Mouse (Mus musculus) hindbrain, embryonic 13.5 days (tissue): Measurements from ENCODE around the gene Cxadr. TPM values are rescaled to one million over a fixed set of nuclear protein-coding genes. Genes with fewer than 3 reads are reported as not detected.

Experiments used
- ATAC-seq: fragments of 200-750 bp; cut with Nextera tagmentation; 2 replicates; pipeline ENCODE4 v1.8.0; 2017; ENCODE audit warnings: moderate TSS enrichment; ENCODE audit not compliant: low FRiP score
- H3K27ac ChIP-seq: fragments of 300-500 bp; sonication (generic); 2 replicates; pipeline ENCODE4 v1.5.1; 2015; ENCODE audit warnings: inconsistent platforms, mild to moderate bottlenecking, moderate library complexity
- H3K27me3 ChIP-seq: fragments of 300-500 bp; sonication (generic); 2 replicates; pipeline ENCODE4 v1.6.1; 2015; ENCODE audit warnings: mild to moderate bottlenecking, inconsistent platforms
- H3K36me3 ChIP-seq: fragments of 300-500 bp; sonication (generic); 2 replicates; pipeline ENCODE4 v1.6.1; 2015; ENCODE audit warnings: mild to moderate bottlenecking, inconsistent platforms
- H3K4me1 ChIP-seq: fragments of 300-500 bp; sonication (generic); replicated peaks from 2 replicates; pipeline ENCODE4 v1.6.1; 2015; ENCODE audit warnings: inconsistent platforms
- H3K4me2 ChIP-seq: fragments of 300-500 bp; sonication (generic); 2 replicates; pipeline ENCODE4 v1.6.1; 2015; ENCODE audit warnings: inconsistent platforms, mild to moderate bottlenecking, moderate library complexity
- H3K4me3 ChIP-seq: fragments of 300-500 bp; sonication (generic); 2 replicates; pipeline ENCODE4 v1.5.1; 2015; ENCODE audit warnings: mild to moderate bottlenecking, inconsistent platforms
- H3K9ac ChIP-seq: fragments of 300-500 bp; sonication (generic); 2 replicates; pipeline ENCODE4 v1.6.1; 2015; ENCODE audit warnings: mild to moderate bottlenecking, inconsistent platforms
- H3K9me3 ChIP-seq: fragments of 300-500 bp; sonication (generic); 2 replicates; pipeline ENCODE4 v1.6.1; 2016; ENCODE audit warnings: inconsistent platforms
- WGBS: fragments of 180-500 bp; shearing (Covaris S2); methylation state at CpG from one replicate; pipeline ENCODE4 v1.1.7; 2015; 5-methylcytosine and 5-hydroxymethylcytosine counted together
- polyA plus RNA-seq: library from polyadenylated mRNA; unstranded; fragments of >200 nt; fragmentation: Nextera tagmentation; extraction: Ambion mirVana; gene quantifications from 2 replicates; pipeline ENCODE4 v1.2.1, GENCODE M21; 2015

The Cxadr gene
- polyA plus RNA-seq, 1 experiment from 2014 or later = 129 TPM

GRCm38 (mm10) chr16:78375821-78376691 is 74.8 kb downstream of the Cxadr start:
- peak; percentile 82 for ATAC-seq
- Histone ChIP-seq H3K27me3 (no peaks in the 10 kb centered on the region), H3K27ac (peak overlapping the region; percentile 75), H3K36me3 (peaks cover 7% of the 10 kb centered on the region; the same call in 1 of the 2 replicates), H3K4me2 (peak overlapping the region; percentile 66), H3K9me3 (no peaks in the 10 kb centered on the region), H3K4me3 (peak overlapping the region; percentile 87), H3K9ac (peak overlapping the region; percentile 85), H3K4me1 (peaks cover 11% of the 10 kb centered on the region)
- under 1% methylated on average over 59 of the region's 100 CpGs for WGBS

DNA sequence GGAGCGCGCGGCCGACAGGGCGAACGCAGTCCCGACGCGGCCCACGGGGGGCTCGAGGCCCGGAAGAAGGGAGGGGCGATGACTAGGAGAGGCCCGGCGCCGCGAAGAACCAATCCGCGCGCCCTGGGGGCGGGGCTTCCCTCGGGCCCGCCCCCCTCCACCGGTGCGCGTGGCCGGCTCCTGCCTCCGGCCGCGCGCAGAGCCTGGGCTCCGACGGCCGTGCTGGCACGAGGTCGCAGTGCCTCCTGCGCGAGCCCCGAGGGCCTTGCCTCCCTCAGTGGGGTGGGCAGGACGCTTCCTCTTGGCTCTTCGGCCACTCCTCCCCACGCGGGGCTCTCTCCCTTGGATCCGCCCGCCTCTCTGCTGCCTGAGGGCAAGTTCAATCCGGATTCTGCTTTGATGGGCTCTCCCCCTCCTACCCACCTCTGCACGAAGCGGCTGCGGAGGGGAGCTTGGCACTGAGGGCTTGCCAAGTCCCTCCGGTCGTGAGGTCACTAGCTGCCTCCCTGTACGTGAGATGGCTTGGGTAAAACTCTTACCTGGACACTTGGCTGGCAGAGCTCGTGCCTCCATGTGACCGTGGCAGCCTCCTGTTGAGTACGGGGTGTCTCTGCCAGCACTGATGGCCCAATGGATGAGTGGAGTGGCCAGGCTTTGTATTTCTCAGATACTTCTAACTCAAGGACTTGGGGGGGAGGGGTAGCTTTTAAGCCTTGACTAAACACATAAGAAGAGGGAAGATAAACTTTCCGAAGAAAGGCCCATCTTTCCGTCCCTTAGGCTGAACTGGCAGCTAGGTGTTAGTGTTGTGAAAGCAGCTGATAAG is 75.7 kb downstream of the Cxadr start, which contains the start of gene Btg3:
Gene Btg3 (minus strand): TSS at position 448 of the 826 bp plus-strand sequence.
- Histone ChIP-seq H3K27me3 (no peaks in the 10 kb centered on the region), H3K4me3 (peak within 1 kb of the TSS; percentile 87), H3K9me3 (no peaks in the 10 kb centered on the region), H3K4me1 (peaks cover 11% of the 10 kb centered on the region), H3K27ac (peak within 1 kb of the TSS; percentile 75), H3K36me3 (peaks cover 6% of the 10 kb centered on the region; the same call in 1 of the 2 replicates), H3K4me2 (peak within 1 kb of the TSS; percentile 66), H3K9ac (peak within 1 kb of the TSS; percentile 85)
- peak; percentile 97 for ATAC-seq
- WGBS = 3% methylated on average over 56 of the region's 57 CpGs

GRCm38 (mm10) chr16:78378493-78378892 is 77.2 kb downstream of the Cxadr start:
- Histone ChIP-seq H3K4me3 (no peak overlapping the region), H3K27me3 (no peaks in the 10 kb centered on the region), H3K9ac (no peak overlapping the region), H3K4me2 (no peak overlapping the region), H3K27ac (no peak overlapping the region), H3K4me1 (peaks cover 11% of the 10 kb centered on the region), H3K9me3 (no peaks in the 10 kb centered on the region), H3K36me3 (no peaks in the 10 kb centered on the region)
- 92% methylated on average over 5 of the region's 5 CpGs for WGBS
- no peak for ATAC-seq

DNA sequence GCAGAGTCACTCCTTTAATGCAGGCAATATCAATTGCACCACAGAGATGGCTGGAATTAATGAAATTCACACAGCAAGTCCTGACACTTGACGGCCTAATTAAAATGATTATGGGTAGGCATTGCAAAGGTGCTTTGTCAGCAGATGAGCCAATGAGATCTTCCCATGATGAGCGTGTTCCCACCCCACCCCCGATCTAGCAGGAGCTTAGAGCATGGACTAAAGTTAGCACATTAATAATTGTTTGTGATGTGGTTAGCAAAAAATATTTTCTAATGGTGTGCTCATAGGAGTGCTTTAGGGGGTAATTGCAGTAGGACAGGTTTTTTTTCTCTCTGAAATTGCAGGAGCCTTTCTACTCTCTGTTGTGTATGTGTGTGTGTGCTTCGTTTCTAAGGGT is 87.8 kb downstream of the Cxadr start:
- Histone ChIP-seq H3K4me1 (no peaks in the 10 kb centered on the region; the same call in 1 of the 2 replicates), H3K9me3 (no peaks in the 10 kb centered on the region), H3K27ac (no peak overlapping the region), H3K27me3 (no peaks in the 10 kb centered on the region), H3K9ac (no peak overlapping the region), H3K36me3 (no peaks in the 10 kb centered on the region), H3K4me3 (no peak overlapping the region), H3K4me2 (no peak overlapping the region)
- no peak for ATAC-seq
- WGBS = 78% methylated on average over 4 of the region's 4 CpGs

DNA sequence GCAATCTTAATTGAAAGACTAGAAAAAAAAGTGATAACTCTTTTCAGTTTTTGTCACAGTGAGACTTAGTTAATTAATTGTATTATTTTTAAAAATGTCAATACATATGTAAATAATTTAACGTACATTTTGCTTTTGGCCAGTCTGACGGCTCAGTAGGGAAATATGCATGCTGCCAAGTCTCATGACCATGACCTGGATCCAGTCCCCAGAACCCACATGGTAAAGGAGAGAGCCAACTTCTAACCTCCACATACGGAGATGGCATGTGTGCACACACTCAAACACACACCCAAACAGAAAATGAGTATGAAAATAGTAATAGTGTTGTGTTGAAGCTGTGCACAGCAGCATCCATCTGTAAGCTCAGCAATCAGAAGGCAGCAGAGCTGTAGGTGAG is 88.7 kb downstream of the Cxadr start:
- Histone ChIP-seq H3K4me1 (no peaks in the 10 kb centered on the region; the same call in 1 of the 2 replicates), H3K9ac (no peak overlapping the region), H3K27me3 (no peaks in the 10 kb centered on the region), H3K9me3 (no peaks in the 10 kb centered on the region), H3K27ac (no peak overlapping the region), H3K4me2 (no peak overlapping the region), H3K4me3 (no peak overlapping the region), H3K36me3 (no peaks in the 10 kb centered on the region)
- no peak for ATAC-seq
- WGBS = 92% methylated on average over 3 of the region's 3 CpGs

DNA sequence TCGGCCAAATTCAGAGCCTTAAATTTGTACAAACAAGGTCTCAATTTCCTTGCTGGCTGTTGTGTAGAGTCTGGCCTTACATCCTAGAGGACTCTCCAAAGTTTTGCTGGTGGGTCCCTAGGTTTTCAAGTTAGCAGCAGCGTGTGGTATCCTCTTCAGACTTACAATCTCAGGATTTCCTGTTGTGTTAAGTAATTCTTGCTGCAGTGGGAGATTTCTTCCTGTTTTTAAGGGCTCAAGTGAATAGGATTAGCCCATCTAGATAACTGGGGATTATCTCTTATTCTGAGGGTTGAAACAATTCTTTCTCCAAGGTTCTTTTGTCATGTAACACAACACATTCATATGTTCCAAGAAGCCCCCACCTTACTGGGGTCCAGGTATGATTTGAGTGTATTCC is 90.1 kb downstream of the Cxadr start:
- H3K9ac ChIP-seq = no peak overlapping the region
- H3K9me3 ChIP-seq = no peaks in the 10 kb centered on the region
- no peaks in the 10 kb centered on the region; the same call in 1 of the 2 replicates for H3K4me1 ChIP-seq
- 69% methylated on average over 2 of the region's 2 CpGs for WGBS
- H3K4me3 ChIP-seq = no peak overlapping the region
- H3K36me3 ChIP-seq = no peaks in the 10 kb centered on the region
- no peak overlapping the region for H3K4me2 ChIP-seq
- ATAC-seq = no peak
- H3K27me3 ChIP-seq = no peaks in the 10 kb centered on the region
- H3K27ac ChIP-seq = no peak overlapping the region

DNA sequence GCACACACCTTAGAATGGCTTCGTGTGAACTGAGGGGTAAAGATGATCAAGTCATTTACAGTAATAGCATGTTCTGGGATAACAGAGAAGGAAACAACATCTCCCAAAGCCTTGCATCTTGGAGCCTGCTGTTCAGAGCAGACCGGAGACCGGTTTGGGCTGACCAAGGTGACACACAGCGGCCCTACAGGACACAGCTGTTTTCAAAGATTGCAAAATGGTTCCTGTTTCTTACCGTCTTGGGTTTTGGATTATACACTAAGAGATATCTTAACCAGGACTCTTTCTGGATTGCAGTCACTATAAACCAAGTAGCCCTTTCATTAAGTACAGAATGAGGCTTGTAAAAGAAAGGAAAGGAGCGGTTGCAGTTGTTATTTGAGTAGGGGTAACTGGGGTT is 97.4 kb downstream of the Cxadr start:
- Histone ChIP-seq H3K4me1 (no peaks in the 10 kb centered on the region), H3K36me3 (no peaks in the 10 kb centered on the region), H3K27me3 (no peaks in the 10 kb centered on the region), H3K4me3 (no peak overlapping the region), H3K9ac (no peak overlapping the region), H3K27ac (no peak overlapping the region), H3K4me2 (no peak overlapping the region), H3K9me3 (no peaks in the 10 kb centered on the region)
- 92% methylated on average over 6 of the region's 6 CpGs for WGBS
- ATAC-seq = no peak

DNA sequence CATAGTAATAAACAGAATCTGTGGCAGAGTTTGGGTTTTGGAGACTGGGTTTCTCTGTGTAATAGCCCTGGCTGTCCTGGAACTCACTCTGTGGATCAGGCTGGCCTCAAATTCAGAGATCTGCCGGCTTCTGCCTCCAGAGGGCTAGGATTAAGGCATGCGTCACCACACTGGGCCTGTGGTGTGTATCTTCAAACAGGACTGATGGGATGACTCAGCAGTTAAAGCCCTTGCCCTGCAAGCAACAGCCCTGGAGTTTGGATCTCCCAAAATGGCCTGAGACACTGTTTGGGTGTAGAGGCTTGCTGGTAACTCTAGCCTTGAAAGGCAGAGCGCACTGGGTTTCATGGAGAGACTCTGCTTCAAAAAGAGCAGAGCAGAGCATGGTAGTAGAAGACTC is 98.1 kb downstream of the Cxadr start:
- Histone ChIP-seq H3K9ac (no peak overlapping the region), H3K9me3 (no peaks in the 10 kb centered on the region), H3K27me3 (no peaks in the 10 kb centered on the region), H3K4me1 (no peaks in the 10 kb centered on the region), H3K27ac (no peak overlapping the region), H3K36me3 (no peaks in the 10 kb centered on the region), H3K4me3 (no peak overlapping the region), H3K4me2 (no peak overlapping the region)
- ATAC-seq = no peak
- WGBS = 91% methylated on average over 3 of the region's 3 CpGs

GRCm38 (mm10) chr16:78402316-78402715 is 101.0 kb downstream of the Cxadr start:
- Histone ChIP-seq H3K9me3 (no peaks in the 10 kb centered on the region), H3K9ac (no peak overlapping the region), H3K4me1 (no peaks in the 10 kb centered on the region), H3K4me3 (no peak overlapping the region), H3K27ac (no peak overlapping the region), H3K27me3 (no peaks in the 10 kb centered on the region), H3K36me3 (no peaks in the 10 kb centered on the region), H3K4me2 (no peak overlapping the region)
- 62% methylated on average over 2 of the region's 2 CpGs for WGBS
- ATAC-seq = no peak

- WGBS = 84% methylated on average over 2 of the region's 2 CpGs
- H3K9ac ChIP-seq = no peak overlapping the region
These were observed 105.4 kb downstream of the Cxadr start for GRCm38 (mm10) chr16:78406657-78407056.

DNA sequence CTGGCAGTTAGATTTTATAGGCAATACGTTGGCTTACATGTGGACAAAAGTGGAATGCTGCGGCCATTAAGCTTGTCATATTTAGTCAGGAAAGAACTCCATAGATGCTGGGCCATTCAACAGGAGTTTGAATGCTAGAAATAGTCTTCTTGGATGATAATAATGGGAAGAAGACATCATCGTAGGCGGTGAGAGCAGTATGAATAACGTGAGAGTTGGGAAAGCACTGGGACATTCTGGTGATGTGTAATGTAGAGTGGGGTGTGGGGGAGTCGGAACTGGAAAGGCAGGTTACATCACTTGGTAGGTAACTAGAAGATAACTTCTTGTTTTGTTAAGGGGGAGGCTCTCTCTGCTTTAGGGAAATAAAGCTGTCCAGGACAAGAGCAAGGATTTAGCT is 106.6 kb downstream of the Cxadr start:
- H3K36me3 ChIP-seq = no peaks in the 10 kb centered on the region
- H3K4me1 ChIP-seq = no peaks in the 10 kb centered on the region
- WGBS = 91% methylated on average over 6 of the region's 6 CpGs
- H3K9ac ChIP-seq = no peak overlapping the region
- H3K27me3 ChIP-seq = no peaks in the 10 kb centered on the region
- no peak overlapping the region for H3K4me3 ChIP-seq
- H3K9me3 ChIP-seq = no peaks in the 10 kb centered on the region
- no peak for ATAC-seq
- H3K4me2 ChIP-seq = no peak overlapping the region
- H3K27ac ChIP-seq = no peak overlapping the region

More at GRCm38 (mm10) chr16:78406657-78407056, 105.4 kb downstream of the Cxadr start:
- no peaks in the 10 kb centered on the region for H3K4me1 ChIP-seq
- H3K4me2 ChIP-seq = no peak overlapping the region
- no peaks in the 10 kb centered on the region for H3K9me3 ChIP-seq
- no peaks in the 10 kb centered on the region for H3K27me3 ChIP-seq
- no peaks in the 10 kb centered on the region for H3K36me3 ChIP-seq
- no peak for ATAC-seq
- no peak overlapping the region for H3K27ac ChIP-seq
- H3K4me3 ChIP-seq = no peak overlapping the region
